Mouse (Mus musculus) forebrain, postnatal 0 days (tissue): ENCODE results near the gene Pacsin3. TPM values are rescaled to one million over a fixed set of nuclear protein-coding genes. Genes with fewer than 3 reads are reported as not detected.

Source experiments
- ATAC-seq: fragments of 200-750 bp; cut with Nextera tagmentation; 2 replicates; pipeline ENCODE4 v1.8.0; 2017; ENCODE audit warnings: mild to moderate bottlenecking, moderate library complexity
- DNase-seq: peaks from one replicate; pipeline ENCODE4 v3.0.0-alpha.2; 2015
- H3K27ac ChIP-seq: fragments of 300-500 bp; sonication (generic); 2 replicates; pipeline ENCODE4 v1.5.1; 2014; ENCODE audit warnings: low read depth, mild to moderate bottlenecking, antibody characterized with exemption, low read length, moderate library complexity, mixed read lengths
- H3K27me3 ChIP-seq: fragments of 300-500 bp; sonication (generic); 2 replicates; pipeline ENCODE4 v1.6.1; 2014; ENCODE audit warnings: mild to moderate bottlenecking, low read length, mixed read lengths; ENCODE audit not compliant: insufficient read depth
- H3K36me3 ChIP-seq: fragments of 300-500 bp; sonication (generic); 2 replicates; pipeline ENCODE4 v1.6.1; 2014; ENCODE audit warnings: mild to moderate bottlenecking, moderate library complexity; ENCODE audit not compliant: insufficient read depth
- H3K4me1 ChIP-seq: fragments of 300-500 bp; sonication (generic); 2 replicates; pipeline ENCODE4 v1.6.1; 2014; ENCODE audit warnings: antibody characterized with exemption; ENCODE audit not compliant: insufficient read depth
- H3K4me2 ChIP-seq: fragments of 300-500 bp; sonication (generic); 2 replicates; pipeline ENCODE4 v1.6.1; 2014; ENCODE audit warnings: low read depth, mild to moderate bottlenecking, moderate library complexity
- H3K4me3 ChIP-seq: fragments of 300-500 bp; sonication (generic); 2 replicates; pipeline ENCODE4 v1.5.1; 2014; ENCODE audit warnings: low read depth, low read length, mixed read lengths
- H3K9ac ChIP-seq: fragments of 300-500 bp; sonication (generic); 2 replicates; pipeline ENCODE4 v1.6.1; 2014; ENCODE audit warnings: mild to moderate bottlenecking
- H3K9me3 ChIP-seq: fragments of 300-500 bp; sonication (generic); 2 replicates; pipeline ENCODE4 v1.6.1; 2016; ENCODE audit warnings: low read length
- CTCF ChIP-seq: sonication (generic); IDR thresholded peaks from 2 replicates; pipeline ENCODE4 v1.5.1; 2016; ENCODE audit warnings: antibody characterized with exemption, control low read depth, low read depth
- WGBS: fragments of 180-500 bp; shearing (Covaris S2); extraction: QIAGEN DNeasy Blood & Tissue Kit; methylation state at CpG from one replicate; pipeline ENCODE4 v1.1.7; 2014; 5-methylcytosine and 5-hydroxymethylcytosine counted together
- polyA plus RNA-seq: library from polyadenylated mRNA; unstranded; fragments of >200 nt; fragmentation: Nextera tagmentation; extraction: Ambion mirVana; gene quantifications from 2 replicates; pipeline ENCODE4 v1.2.1, GENCODE M21; 2015
- total RNA-seq: library from RNA; depleted of rRNA; stranded (reverse); fragments of >200 nt; gene quantifications from 2 replicates; pipeline ENCODE4 v1.2.3, GENCODE M21; 2014

Pacsin3 gene
- total and polyA plus RNA-seq, 2 experiments from 2014 or later, result 20.5 to 22.8 TPM

GRCm38 (mm10) chr2:91301836-91302235, 46.1 kb downstream of the Pacsin3 start:
- DNase-seq (no peak), ATAC-seq (no peak)
- H3K4me3 ChIP-seq, result no peak overlapping the region
- TF ChIP-seq CTCF, result no peak
- H3K4me2 ChIP-seq, result no peak overlapping the region
- H3K4me1 ChIP-seq, result no peaks in the 10 kb centered on the region
- no peaks in the 10 kb centered on the region for H3K27me3 ChIP-seq
- WGBS, result 86% methylated on average over 2 of the region's 2 CpGs
- H3K27ac ChIP-seq, result no peak overlapping the region
- H3K9ac ChIP-seq, result no peak overlapping the region
- H3K9me3 ChIP-seq, result no peaks in the 10 kb centered on the region
- H3K36me3 ChIP-seq, result 0 out of 2 replicates have a peak, but pooled peaks cover 3% of the 10 kb centered on the region

DNA sequence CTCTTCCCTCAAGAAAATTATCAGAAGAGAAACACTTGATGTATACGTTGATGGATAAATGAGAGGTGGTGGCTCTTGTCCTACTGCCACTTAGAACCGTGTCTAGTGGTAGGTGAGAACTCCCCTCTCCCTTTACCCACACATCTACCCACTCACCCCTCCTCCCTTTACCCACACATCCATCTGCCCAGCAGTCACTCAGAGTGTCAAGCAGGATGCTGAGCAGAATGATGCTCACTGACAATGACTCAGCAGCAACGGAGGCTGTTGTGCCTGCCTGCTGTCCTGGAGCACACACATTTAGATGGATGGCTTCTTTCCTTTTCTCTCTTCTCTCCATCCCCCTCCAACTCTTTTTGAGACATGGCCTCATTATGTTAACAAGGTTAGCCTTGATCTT, 47.1 kb downstream of the Pacsin3 start:
- Histone ChIP-seq H3K4me1 (no peaks in the 10 kb centered on the region), H3K27me3 (no peaks in the 10 kb centered on the region), H3K9me3 (no peaks in the 10 kb centered on the region), H3K4me2 (no peak overlapping the region), H3K36me3 (0 out of 2 replicates have a peak, but pooled peaks cover 3% of the 10 kb centered on the region), H3K9ac (no peak overlapping the region), H3K4me3 (no peak overlapping the region), H3K27ac (no peak overlapping the region)
- DNase-seq, result no peak
- ATAC-seq, result no peak
- 71% methylated on average over 3 of the region's 3 CpGs for WGBS
- TF ChIP-seq CTCF, result no peak

GRCm38 (mm10) chr2:91305926-91306325, 50.2 kb downstream of the Pacsin3 start:
- Histone ChIP-seq H3K9ac (no peak overlapping the region), H3K27ac (no peak overlapping the region), H3K9me3 (no peaks in the 10 kb centered on the region), H3K27me3 (no peaks in the 10 kb centered on the region), H3K36me3 (0 out of 2 replicates have a peak, but pooled peaks cover 3% of the 10 kb centered on the region), H3K4me1 (no peaks in the 10 kb centered on the region), H3K4me3 (no peak overlapping the region), H3K4me2 (no peak overlapping the region)
- DNase-seq (no peak), ATAC-seq (no peak)
- 93% methylated on average over 9 of the region's 9 CpGs for WGBS
- no peak for TF ChIP-seq CTCF

- no peaks in the 10 kb centered on the region for H3K27me3 ChIP-seq
- 0 out of 2 replicates have a peak, but pooled peaks cover 3% of the 10 kb centered on the region for H3K36me3 ChIP-seq
- DNase-seq (no peak), ATAC-seq (no peak)
- no peak for TF ChIP-seq CTCF
- no peak overlapping the region for H3K4me2 ChIP-seq
- H3K4me1 ChIP-seq, result no peaks in the 10 kb centered on the region
- H3K9me3 ChIP-seq, result no peaks in the 10 kb centered on the region
- no peak overlapping the region for H3K4me3 ChIP-seq
- H3K9ac ChIP-seq, result no peak overlapping the region
- H3K27ac ChIP-seq, result no peak overlapping the region
Observed at GRCm38 (mm10) chr2:91306589-91306988, 50.8 kb downstream of the Pacsin3 start.

- 55% methylated on average over 5 of the region's 5 CpGs for WGBS
- no peak for TF ChIP-seq CTCF
Observed at GRCm38 (mm10) chr2:91308680-91309079, 52.9 kb downstream of the Pacsin3 start.

GRCm38 (mm10) chr2:91309546-91309945, 53.8 kb downstream of the Pacsin3 start:
- Histone ChIP-seq H3K4me3 (no peak overlapping the region), H3K9ac (no peak overlapping the region), H3K9me3 (no peaks in the 10 kb centered on the region), H3K36me3 (no peaks in the 10 kb centered on the region), H3K4me2 (no peak overlapping the region), H3K27me3 (no peaks in the 10 kb centered on the region), H3K4me1 (no peaks in the 10 kb centered on the region), H3K27ac (no peak overlapping the region)
- WGBS, result 70% methylated on average over 3 of the region's 3 CpGs
- ATAC-seq, result no peak
- no peak for DNase-seq
- no peak for TF ChIP-seq CTCF

More at GRCm38 (mm10) chr2:91308680-91309079, 52.9 kb downstream of the Pacsin3 start:
- Histone ChIP-seq H3K4me2 (no peak overlapping the region), H3K9me3 (no peaks in the 10 kb centered on the region), H3K4me3 (no peak overlapping the region), H3K27me3 (no peaks in the 10 kb centered on the region), H3K36me3 (no peaks in the 10 kb centered on the region), H3K4me1 (no peaks in the 10 kb centered on the region), H3K27ac (no peak overlapping the region), H3K9ac (no peak overlapping the region)
- no peak for DNase-seq
- ATAC-seq, result no peak

DNA sequence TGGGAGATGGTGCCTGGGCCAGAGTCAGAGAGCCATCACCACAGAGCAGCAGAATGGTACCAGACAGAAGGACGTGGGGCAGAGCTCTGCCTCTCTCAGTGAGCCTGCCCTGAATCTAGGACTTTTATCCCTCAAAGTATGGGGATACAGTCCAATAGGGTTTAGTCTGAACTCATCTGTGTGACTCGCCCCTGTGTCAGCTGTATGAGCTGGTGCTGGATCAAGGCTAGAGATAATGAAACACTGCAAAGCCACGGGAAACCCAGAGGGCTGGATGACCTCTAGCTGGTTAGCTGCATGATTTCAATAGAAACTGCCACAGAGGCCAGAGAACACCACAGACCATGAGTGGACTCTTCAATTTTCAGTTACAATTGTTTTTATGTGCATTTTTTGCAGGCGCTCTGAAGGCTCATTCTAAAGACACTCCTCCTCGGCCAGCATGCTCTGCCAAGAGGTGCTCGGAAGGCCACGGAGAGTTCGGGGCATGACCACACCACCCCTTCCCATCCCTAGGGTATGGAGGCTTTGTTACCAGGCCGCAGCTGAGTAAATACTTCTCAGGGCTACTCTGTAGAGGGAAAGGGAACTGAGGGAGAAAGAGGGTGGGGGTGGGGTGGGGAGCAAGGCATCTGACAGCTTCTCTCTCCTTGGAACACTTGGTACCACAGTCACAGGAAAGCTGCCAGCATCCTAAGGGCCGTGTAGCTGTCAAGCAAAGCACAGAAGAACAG, 57.0 kb downstream of the Pacsin3 start:
- Histone ChIP-seq H3K27ac (no peak overlapping the region), H3K9ac (no peak overlapping the region), H3K9me3 (no peaks in the 10 kb centered on the region), H3K4me2 (no peak overlapping the region), H3K4me3 (no peak overlapping the region), H3K4me1 (no peaks in the 10 kb centered on the region), H3K27me3 (no peaks in the 10 kb centered on the region), H3K36me3 (no peaks in the 10 kb centered on the region)
- no peak for TF ChIP-seq CTCF
- ATAC-seq (no peak; the same call in 1 of the 2 replicates), DNase-seq (no peak)
- WGBS, result 42% methylated on average over 10 of the region's 10 CpGs
